Mouse (Mus musculus): ENCODE results near the gene Snw1. TPM values are rescaled to one million over a fixed set of nuclear protein-coding genes. Genes with fewer than 3 reads are reported as not detected.

The Snw1 gene
- total RNA-seq, 2 experiments from 2014 or later, result 15.9 to 55.0 TPM

- ATAC-seq (replicated peaks; ENCODE audit: low FRiP score, poor library complexity, severe bottlenecking), result no peak
These were observed 45.6 kb downstream of the Snw1 start for GRCm38 (mm10) chr12:87426354-87427031.

GRCm38 (mm10) chr12:87424516-87424915 is 47.6 kb downstream of the Snw1 start:
- no peak for ATAC-seq (replicated peaks; ENCODE audit: low FRiP score, poor library complexity, severe bottlenecking)

- no peak for ATAC-seq (replicated peaks; ENCODE audit: low FRiP score, poor library complexity, severe bottlenecking)
These were observed 48.4 kb downstream of the Snw1 start for GRCm38 (mm10) chr12:87423700-87424099.

GRCm38 (mm10) chr12:87421708-87422507 is 50.2 kb downstream of the Snw1 start:
- no peak for ATAC-seq (replicated peaks; ENCODE audit: low FRiP score, poor library complexity, severe bottlenecking)

GRCm38 (mm10) chr12:87419974-87420485 is 52.0 kb downstream of the Snw1 start:
- no peak for ATAC-seq (replicated peaks; ENCODE audit: low FRiP score, poor library complexity, severe bottlenecking)

GRCm38 (mm10) chr12:87418921-87419320 is 53.2 kb downstream of the Snw1 start:
- ATAC-seq (replicated peaks; ENCODE audit: low FRiP score, poor library complexity, severe bottlenecking), result no peak

GRCm38 (mm10) chr12:87416690-87417089 is 55.4 kb downstream of the Snw1 start:
- peak; percentile 68 for ATAC-seq (replicated peaks; ENCODE audit: low FRiP score, poor library complexity, severe bottlenecking)

- ATAC-seq (replicated peaks; ENCODE audit: low FRiP score, poor library complexity, severe bottlenecking), result no peak
These were observed 56.7 kb downstream of the Snw1 start for GRCm38 (mm10) chr12:87415358-87415757.

- peak; percentile 67 for ATAC-seq (replicated peaks; ENCODE audit: low FRiP score, poor library complexity, severe bottlenecking)
These were observed 58.8 kb downstream of the Snw1 start for GRCm38 (mm10) chr12:87413179-87413790.

- ATAC-seq (replicated peaks; ENCODE audit: low FRiP score, poor library complexity, severe bottlenecking), result no peak
These were observed 61.1 kb downstream of the Snw1 start for GRCm38 (mm10) chr12:87410999-87411398.

GRCm38 (mm10) chr12:87409123-87409522 is 63.0 kb downstream of the Snw1 start:
- ATAC-seq (replicated peaks; ENCODE audit: low FRiP score, poor library complexity, severe bottlenecking), result no peak

GRCm38 (mm10) chr12:87407869-87408605 is 64.0 kb downstream of the Snw1 start:
- ATAC-seq (replicated peaks; ENCODE audit: low FRiP score, poor library complexity, severe bottlenecking), result no peak

- ATAC-seq (replicated peaks; ENCODE audit: low FRiP score, poor library complexity, severe bottlenecking), result no peak
These were observed 66.4 kb downstream of the Snw1 start for GRCm38 (mm10) chr12:87405721-87406120.

GRCm38 (mm10) chr12:87405165-87405564 is 66.9 kb downstream of the Snw1 start:
- no peak for ATAC-seq (replicated peaks; ENCODE audit: low FRiP score, poor library complexity, severe bottlenecking)

- no peak for ATAC-seq (replicated peaks; ENCODE audit: low FRiP score, poor library complexity, severe bottlenecking)
These were observed 70.2 kb downstream of the Snw1 start for GRCm38 (mm10) chr12:87401883-87402282.

GRCm38 (mm10) chr12:87399119-87399819 is 72.8 kb downstream of the Snw1 start:
- ATAC-seq (replicated peaks; ENCODE audit: low FRiP score, poor library complexity, severe bottlenecking), result no peak

Measured in erythroid progenitor cell, adult 5-6 weeks (primary cell).